Mouse (Mus musculus) bone marrow, adult 2 months (tissue): ENCODE data around the gene Slc35a5. TPM values are rescaled to one million over a fixed set of nuclear protein-coding genes. Genes with fewer than 3 reads are reported as not detected.

Experiments used
- H3K27ac ChIP-seq: fragments of 200-500 bp; 2 replicates; pipeline ENCODE4 v1.5.1; 2012; ENCODE audit warnings: low read depth, mild to moderate bottlenecking, control low read depth, inconsistent platforms, low read length; ENCODE audit not compliant: control insufficient read depth, poor library complexity, insufficient read depth
- H3K4me1 ChIP-seq: fragments of 200-500 bp; 2 replicates; pipeline ENCODE4 v1.6.1; 2011; ENCODE audit warnings: low read length; ENCODE audit not compliant: control insufficient read depth, insufficient read depth
- H3K4me3 ChIP-seq: fragments of 200-500 bp; replicated peaks from 2 replicates; pipeline ENCODE3; 2011; ENCODE audit warnings: mild to moderate bottlenecking, low read depth, low read length, control low read depth; ENCODE audit not compliant: control insufficient read depth
- CTCF ChIP-seq: fragments of 200-500 bp; IDR thresholded peaks from 2 replicates; pipeline ENCODE4 v1.5.1; 2011; ENCODE audit warnings: low read length, control low read depth; ENCODE audit not compliant: control insufficient read depth, insufficient read depth
- POLR2A ChIP-seq: fragments of 200-500 bp; IDR thresholded peaks from 2 replicates; pipeline ENCODE4 v1.6.1; 2011; ENCODE audit warnings: low read depth, mild to moderate bottlenecking, control low read depth, low read length, borderline replicate concordance; ENCODE audit not compliant: control insufficient read depth
- WGBS: fragments of 180-500 bp; shearing (Covaris S2); methylation state at CpG from one replicate; pipeline ENCODE4 v1.1.7; 2018; 5-methylcytosine and 5-hydroxymethylcytosine counted together
- polyA plus RNA-seq: library from polyadenylated mRNA; stranded (reverse); fragments of >200 nt; gene quantifications from 2 replicates; pipeline ENCODE4 v1.2.4, GENCODE M21; 2011; ENCODE audit warnings: low replicate concordance; ENCODE audit not compliant: missing spikeins, insufficient read depth, insufficient read length

The Slc35a5 gene
- polyA plus RNA-seq, 1 experiment: 4.4 TPM

DNA sequence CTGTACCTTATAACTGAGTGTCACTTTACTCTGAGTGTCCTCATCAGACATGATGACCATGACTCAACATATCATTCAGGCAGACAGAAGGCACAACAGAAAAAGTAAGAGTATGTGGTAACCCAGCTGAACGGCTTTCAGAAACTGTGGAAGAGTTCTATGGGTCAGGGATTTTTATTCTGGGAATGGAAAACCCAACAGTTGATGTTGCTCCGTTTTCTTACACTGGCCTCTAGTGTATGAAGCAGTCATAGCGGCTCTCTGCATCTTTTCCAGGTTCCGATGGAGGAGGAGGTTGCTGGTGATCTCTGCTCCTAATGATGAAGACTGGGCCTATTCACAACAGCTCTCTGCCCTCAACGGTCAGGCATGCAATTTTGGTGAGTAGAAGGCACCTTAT lies 35.9 kb downstream of the Slc35a5 start:
- no peak for TF ChIP-seq POLR2A
- no peak for TF ChIP-seq CTCF
- WGBS: 66% methylated on average over 5 of the region's 5 CpGs
- no peak overlapping the region for H3K4me3 ChIP-seq
- no peaks in the 10 kb centered on the region for H3K4me1 ChIP-seq
- no peak overlapping the region for H3K27ac ChIP-seq

DNA sequence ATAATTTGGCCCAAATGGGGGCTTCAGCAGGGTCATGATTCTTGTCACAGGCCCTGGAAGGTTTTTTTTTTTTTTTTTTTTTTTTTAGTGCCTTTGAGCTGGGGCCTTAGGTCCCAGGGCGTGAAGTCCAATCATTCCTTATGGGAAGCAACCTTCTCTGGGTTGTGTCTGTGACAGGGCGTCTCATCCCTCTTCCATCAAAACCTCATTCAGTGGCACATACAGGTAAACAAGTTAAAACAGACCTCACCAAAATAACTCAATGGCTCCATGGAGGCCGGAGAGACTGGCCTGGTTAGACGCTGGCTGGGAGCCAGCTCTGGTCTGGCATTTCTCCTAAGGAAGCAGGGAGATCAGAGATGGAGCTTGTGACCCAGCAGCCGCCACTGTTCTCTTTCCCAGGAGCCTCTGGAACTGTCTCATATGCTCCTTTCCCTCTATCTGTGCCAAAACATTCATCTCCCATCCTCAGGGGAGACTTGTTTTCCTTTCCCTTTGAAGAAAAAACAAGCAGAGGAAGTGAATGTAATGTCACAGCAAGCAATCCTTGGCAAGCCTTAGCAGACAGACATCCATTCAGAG lies 37.6 kb downstream of the Slc35a5 start:
- 74% methylated on average over 5 of the region's 5 CpGs for WGBS
- no peaks in the 10 kb centered on the region for H3K4me1 ChIP-seq
- H3K4me3 ChIP-seq: no peak overlapping the region
- TF ChIP-seq CTCF: no peak
- TF ChIP-seq POLR2A: no peak
- H3K27ac ChIP-seq: no peak overlapping the region

GRCm38 (mm10) chr16:45118760-45119159 lies 39.7 kb downstream of the Slc35a5 start:
- TF ChIP-seq POLR2A (no peak), CTCF (no peak)
- 75% methylated on average over 3 of the region's 3 CpGs for WGBS
- Histone ChIP-seq H3K4me3 (no peak overlapping the region), H3K27ac (no peak overlapping the region), H3K4me1 (no peaks in the 10 kb centered on the region)

DNA sequence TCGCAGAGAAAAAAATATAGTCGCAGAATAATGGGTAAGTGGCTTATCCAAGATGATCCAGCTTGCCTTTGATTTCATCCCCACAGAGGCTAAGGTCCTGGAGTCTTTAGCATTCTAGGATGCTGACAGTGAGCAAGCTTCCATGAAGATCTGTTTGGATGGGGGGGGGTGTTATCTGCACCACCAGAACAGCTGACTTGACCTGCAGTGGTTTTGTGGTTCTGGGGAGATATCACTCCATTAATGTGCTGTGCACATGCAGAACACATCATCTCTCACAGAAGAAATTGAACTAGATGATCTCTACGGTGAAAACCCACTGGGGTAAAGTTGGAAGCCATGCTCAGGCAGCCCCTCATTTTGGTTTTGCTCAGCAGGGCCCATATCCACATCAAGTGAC lies 41.3 kb downstream of the Slc35a5 start:
- TF ChIP-seq CTCF: no peak
- no peak for TF ChIP-seq POLR2A
- Histone ChIP-seq H3K4me3 (no peak overlapping the region), H3K4me1 (no peaks in the 10 kb centered on the region), H3K27ac (no peak overlapping the region)
- 67% methylated on average over 3 of the region's 3 CpGs for WGBS

DNA sequence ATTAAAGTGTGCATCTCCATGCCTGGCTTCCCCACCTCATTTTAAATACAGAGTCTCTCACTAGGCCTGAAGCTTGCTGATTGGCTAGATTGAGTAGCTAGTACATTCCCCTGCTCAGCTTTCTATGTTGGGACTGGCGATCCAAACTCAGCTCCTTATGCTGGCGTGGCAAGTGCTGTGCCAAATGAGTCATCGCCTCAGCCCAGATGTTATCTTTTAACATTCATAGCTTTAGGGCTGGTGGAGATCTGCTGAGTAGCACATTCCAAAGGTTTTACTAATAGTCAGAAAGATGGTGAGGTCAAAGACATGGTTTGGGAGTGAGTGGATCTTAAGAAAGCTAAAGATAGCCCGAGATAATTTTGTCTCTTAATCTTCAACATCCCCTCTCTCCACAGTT lies 48.0 kb downstream of the Slc35a5 start:
- WGBS: 60% methylated on average over 4 of the region's 4 CpGs
- H3K27ac ChIP-seq: no peak overlapping the region
- H3K4me1 ChIP-seq: no peaks in the 10 kb centered on the region; the same call in 1 of the 2 replicates
- no peak overlapping the region for H3K4me3 ChIP-seq
- no peak for TF ChIP-seq CTCF
- TF ChIP-seq POLR2A: no peak

GRCm38 (mm10) chr16:45108203-45108878 lies 50.2 kb downstream of the Slc35a5 start:
- 30% methylated on average over 5 of the region's 5 CpGs for WGBS
- TF ChIP-seq POLR2A (no peak), CTCF (no peak)
- no peak overlapping the region for H3K4me3 ChIP-seq
- H3K4me1 ChIP-seq: no peaks in the 10 kb centered on the region; the same call in 1 of the 2 replicates
- H3K27ac ChIP-seq: no peak overlapping the region

GRCm38 (mm10) chr16:45104993-45105392 lies 53.5 kb downstream of the Slc35a5 start:
- no peaks in the 10 kb centered on the region; the same call in 1 of the 2 replicates for H3K4me1 ChIP-seq
- no peak overlapping the region for H3K4me3 ChIP-seq
- no peak for TF ChIP-seq POLR2A
- no peak for TF ChIP-seq CTCF
- 58% methylated on average over 3 of the region's 3 CpGs for WGBS
- H3K27ac ChIP-seq: no peak overlapping the region

GRCm38 (mm10) chr16:45100892-45101291 lies 57.6 kb downstream of the Slc35a5 start:
- Histone ChIP-seq H3K4me1 (no peaks in the 10 kb centered on the region), H3K27ac (no peak overlapping the region), H3K4me3 (no peak overlapping the region)
- TF ChIP-seq POLR2A (no peak), CTCF (no peak)
- WGBS: 51% methylated on average over 3 of the region's 3 CpGs

GRCm38 (mm10) chr16:45098886-45099210 lies 59.7 kb downstream of the Slc35a5 start:
- Histone ChIP-seq H3K4me1 (peaks cover 2% of the 10 kb centered on the region), H3K27ac (no peak overlapping the region), H3K4me3 (no peak overlapping the region)
- no peak for TF ChIP-seq POLR2A
- no peak for TF ChIP-seq CTCF
- 90% methylated on average over 6 of the region's 6 CpGs for WGBS
